Mouse (Mus musculus) lung, embryonic 14.5 days (tissue): ENCODE results near the gene Atp5j2. TPM values are rescaled to one million over a fixed set of nuclear protein-coding genes. Genes with fewer than 3 reads are reported as not detected.

Experiments used
- ATAC-seq: fragments of 200-750 bp; cut with Nextera tagmentation; 2 replicates; pipeline ENCODE4 v1.8.0; 2017; ENCODE audit warnings: mild to moderate bottlenecking, moderate TSS enrichment, moderate library complexity; ENCODE audit not compliant: insufficient read depth
- DNase-seq: peaks from one replicate; pipeline ENCODE4 v3.0.0-alpha.2; 2015
- H3K27ac ChIP-seq: fragments of 300-500 bp; sonication (generic); 2 replicates; pipeline ENCODE4 v1.5.1; 2014; ENCODE audit warnings: low read depth, mild to moderate bottlenecking, moderate library complexity
- H3K27me3 ChIP-seq: fragments of 300-500 bp; sonication (generic); 2 replicates; pipeline ENCODE4 v1.6.1; 2014; ENCODE audit warnings: low read length, control low read depth; ENCODE audit not compliant: insufficient read depth
- H3K36me3 ChIP-seq: fragments of 300-500 bp; sonication (generic); 2 replicates; pipeline ENCODE4 v1.6.1; 2014; ENCODE audit warnings: control low read depth; ENCODE audit not compliant: insufficient read depth
- H3K4me1 ChIP-seq: fragments of 300-500 bp; sonication (generic); 2 replicates; pipeline ENCODE4 v1.6.1; 2014; ENCODE audit warnings: antibody characterized with exemption, control low read depth; ENCODE audit not compliant: insufficient read depth
- H3K4me2 ChIP-seq: fragments of 300-500 bp; sonication (generic); 2 replicates; pipeline ENCODE4 v1.6.1; 2014; ENCODE audit warnings: mild to moderate bottlenecking
- H3K4me3 ChIP-seq: fragments of 300-500 bp; sonication (generic); 2 replicates; pipeline ENCODE4 v1.5.1; 2014; ENCODE audit warnings: low read depth, low read length
- H3K9ac ChIP-seq: fragments of 300-500 bp; sonication (generic); 2 replicates; pipeline ENCODE4 v1.6.1; 2014
- H3K9me3 ChIP-seq: fragments of 300-500 bp; sonication (generic); 2 replicates; pipeline ENCODE4 v1.6.1; 2016; ENCODE audit warnings: low read depth, low read length, control low read depth
- CTCF ChIP-seq: IDR thresholded peaks from 2 replicates; pipeline ENCODE4 v1.5.1; 2016; ENCODE audit warnings: antibody characterized with exemption, low read depth
- WGBS: fragments of 180-500 bp; shearing (Covaris S2); extraction: QIAGEN DNeasy Blood & Tissue Kit; methylation state at CpG from one replicate; pipeline ENCODE4 v1.1.7; 2014; 5-methylcytosine and 5-hydroxymethylcytosine counted together
- polyA plus RNA-seq: library from polyadenylated mRNA; unstranded; fragments of >200 nt; fragmentation: Nextera tagmentation; extraction: Ambion mirVana; gene quantifications from 2 replicates; pipeline ENCODE4 v1.2.1, GENCODE M21; 2014

Gene Atp5j2
- polyA plus RNA-seq, 1 experiment from 2014 or later: 564 TPM

DNA sequence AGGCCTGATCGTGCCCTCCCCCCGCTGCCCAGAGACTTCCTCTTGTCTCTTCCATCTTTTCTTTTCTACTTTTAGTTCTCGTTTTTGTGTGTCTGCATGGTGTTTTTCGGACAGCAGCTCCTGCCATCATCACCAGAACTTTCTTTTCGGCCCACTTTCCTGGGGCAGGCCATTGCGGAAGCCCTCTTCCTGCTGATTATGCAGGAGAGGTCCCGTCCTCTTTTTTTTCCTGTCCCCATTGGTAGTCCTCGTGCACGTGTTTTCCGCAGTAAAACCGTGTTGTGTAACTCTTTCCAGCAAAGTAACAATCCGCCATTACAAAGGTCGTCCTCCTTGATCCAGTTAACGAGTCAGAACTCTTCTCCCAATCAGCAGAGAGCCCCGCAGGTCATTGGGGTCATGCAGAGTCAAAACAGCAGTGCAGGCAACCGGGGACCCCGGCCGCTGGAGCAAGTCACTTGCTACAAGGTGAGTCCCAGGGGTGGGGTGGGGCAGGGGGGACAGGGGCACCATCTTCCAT lies 13.3 kb downstream of the Atp5j2 start:
- H3K27me3 ChIP-seq: no peaks in the 10 kb centered on the region
- no peak for ATAC-seq
- peaks cover 99% of the 10 kb centered on the region for H3K36me3 ChIP-seq
- no peaks in the 10 kb centered on the region for H3K9me3 ChIP-seq
- H3K27ac ChIP-seq: no peak overlapping the region
- TF ChIP-seq CTCF: no peak
- H3K4me2 ChIP-seq: no peak overlapping the region
- no peak overlapping the region for H3K4me3 ChIP-seq
- no peak overlapping the region for H3K9ac ChIP-seq
- no peak for DNase-seq
- 84% methylated on average over 18 of the region's 18 CpGs for WGBS
- H3K4me1 ChIP-seq: no peaks in the 10 kb centered on the region

GRCm38 (mm10) chr5:145167306-145167661 lies 24.6 kb downstream of the Atp5j2 start:
- Histone ChIP-seq H3K9me3 (no peaks in the 10 kb centered on the region), H3K27ac (peak overlapping the region; percentile 84), H3K4me3 (peak overlapping the region; percentile 95), H3K4me2 (peak overlapping the region; percentile 96), H3K4me1 (no peaks in the 10 kb centered on the region; the same call in 1 of the 2 replicates), H3K9ac (peak overlapping the region; percentile 97), H3K36me3 (peaks cover 34% of the 10 kb centered on the region), H3K27me3 (no peaks in the 10 kb centered on the region)
- ATAC-seq (peak; percentile 55), DNase-seq (peak; percentile 24)
- TF ChIP-seq CTCF: no peak
- 0% methylated on average over 28 of the region's 28 CpGs for WGBS

GRCm38 (mm10) chr5:145166536-145167305 lies 25.1 kb downstream of the Atp5j2 start, which contains the start of the genes Ptcd1 and Cpsf4:
Gene Ptcd1 (minus strand): TSS chr5:145167108.
Gene Cpsf4 (plus strand): TSS chr5:145167213.
- DNase-seq (peak; percentile 100), ATAC-seq (peak; percentile 97)
- Histone ChIP-seq H3K9me3 (no peaks in the 10 kb centered on the region), H3K36me3 (peaks cover 33% of the 10 kb centered on the region), H3K27me3 (no peaks in the 10 kb centered on the region), H3K4me3 (peak within 1 kb of the TSS; percentile 95), H3K27ac (peak within 1 kb of the TSS; percentile 86), H3K4me2 (peak within 1 kb of the TSS; percentile 96), H3K4me1 (no peaks in the 10 kb centered on the region; the same call in 1 of the 2 replicates), H3K9ac (peak within 1 kb of the TSS; percentile 97)
- WGBS: under 1% methylated on average over 51 of the region's 51 CpGs
- no peak for TF ChIP-seq CTCF

DNA sequence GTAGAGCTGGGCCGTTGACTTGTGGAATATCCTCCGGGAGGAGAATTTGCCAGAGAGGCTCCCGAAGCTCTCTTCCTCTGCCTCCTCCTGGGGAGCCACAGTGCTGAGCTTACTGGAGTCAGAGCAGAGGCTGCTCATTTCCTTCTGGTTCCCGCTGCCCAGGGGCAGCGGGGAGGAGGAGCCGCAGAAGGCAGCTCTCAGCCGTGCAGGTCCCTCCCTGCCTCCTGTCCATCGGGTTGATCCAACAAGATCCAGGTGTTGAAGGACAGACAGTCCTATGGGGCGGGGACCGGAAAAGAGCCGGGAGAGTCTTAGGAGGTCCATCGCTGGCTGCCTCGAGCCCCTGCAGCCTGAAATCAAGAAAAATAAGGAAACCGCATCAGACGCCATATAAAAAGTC lies 26.7 kb downstream of the Atp5j2 start:
- Histone ChIP-seq H3K4me1 (no peaks in the 10 kb centered on the region; the same call in 1 of the 2 replicates), H3K27ac (no peak overlapping the region), H3K9me3 (no peaks in the 10 kb centered on the region), H3K27me3 (no peaks in the 10 kb centered on the region), H3K9ac (no peak overlapping the region), H3K36me3 (peaks cover 32% of the 10 kb centered on the region), H3K4me3 (no peak overlapping the region), H3K4me2 (no peak overlapping the region)
- WGBS: 82% methylated on average over 15 of the region's 15 CpGs
- ATAC-seq (no peak), DNase-seq (no peak)
- TF ChIP-seq CTCF: no peak

DNA sequence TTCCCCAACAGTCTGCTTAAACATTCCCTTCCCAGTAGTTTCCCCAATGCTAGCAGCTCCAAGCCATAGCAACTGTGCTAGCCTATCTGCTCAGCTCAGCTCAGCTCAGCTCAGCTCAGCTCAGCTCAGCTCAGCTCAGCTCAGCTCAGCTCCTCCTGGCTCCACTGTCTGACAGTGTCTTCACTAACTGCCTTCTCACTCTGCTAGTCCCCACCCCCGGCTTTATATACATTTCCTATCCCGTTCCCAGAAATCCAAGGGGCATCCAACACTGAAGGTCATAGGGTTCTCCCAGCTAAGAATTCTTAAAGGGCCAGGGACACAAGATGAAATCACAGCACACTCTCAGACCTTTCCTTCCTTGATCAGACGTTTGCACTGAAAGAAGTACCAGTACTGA lies 27.2 kb downstream of the Atp5j2 start:
- no peak overlapping the region for H3K9ac ChIP-seq

DNA sequence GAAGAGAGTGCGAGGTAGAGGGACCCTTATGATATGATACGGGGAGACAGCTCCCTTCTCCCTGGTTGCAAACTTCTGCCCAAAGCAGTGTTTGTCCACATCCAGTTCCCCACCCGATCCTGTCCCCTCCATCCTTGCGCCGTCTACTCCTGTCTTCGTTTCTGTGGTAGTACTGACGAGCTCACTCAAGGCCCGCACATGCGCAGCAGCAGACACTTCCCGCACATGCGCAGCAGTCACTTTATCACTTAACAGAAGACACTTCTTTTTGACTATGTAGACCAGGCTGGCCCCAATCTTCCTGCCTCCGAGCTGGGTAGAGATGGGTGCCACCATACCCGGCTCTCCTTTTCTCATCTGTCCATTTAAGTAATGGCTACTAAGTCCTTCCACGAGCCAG lies 30.5 kb downstream of the Atp5j2 start:
- Histone ChIP-seq H3K27ac (no peak overlapping the region), H3K4me2 (no peak overlapping the region), H3K9me3 (no peaks in the 10 kb centered on the region), H3K36me3 (peaks cover 55% of the 10 kb centered on the region), H3K4me1 (no peaks in the 10 kb centered on the region; the same call in 1 of the 2 replicates), H3K27me3 (no peaks in the 10 kb centered on the region), H3K9ac (no peak overlapping the region), H3K4me3 (no peak overlapping the region)
- ATAC-seq: no peak
- no peak for DNase-seq
- WGBS: 93% methylated on average over 14 of the region's 14 CpGs
- no peak for TF ChIP-seq CTCF

More for the DNA sequence above, 27.2 kb downstream of the Atp5j2 start:
- Histone ChIP-seq H3K4me2 (no peak overlapping the region), H3K4me3 (no peak overlapping the region), H3K27ac (no peak overlapping the region), H3K4me1 (no peaks in the 10 kb centered on the region; the same call in 1 of the 2 replicates), H3K9me3 (no peaks in the 10 kb centered on the region), H3K36me3 (peaks cover 33% of the 10 kb centered on the region), H3K27me3 (no peaks in the 10 kb centered on the region)
- DNase-seq (no peak), ATAC-seq (no peak)
- WGBS: 46% methylated on average over 3 of the region's 3 CpGs
- no peak for TF ChIP-seq CTCF

GRCm38 (mm10) chr5:145152690-145153089 lies 39.2 kb downstream of the Atp5j2 start:
- Histone ChIP-seq H3K4me1 (no peaks in the 10 kb centered on the region), H3K27ac (no peak overlapping the region), H3K4me3 (no peak overlapping the region), H3K36me3 (peaks cover 74% of the 10 kb centered on the region), H3K9ac (no peak overlapping the region), H3K4me2 (no peak overlapping the region), H3K9me3 (no peaks in the 10 kb centered on the region), H3K27me3 (no peaks in the 10 kb centered on the region)
- WGBS: 93% methylated on average over 5 of the region's 5 CpGs
- DNase-seq: no peak
- ATAC-seq: no peak
- no peak for TF ChIP-seq CTCF
